Mouse (Mus musculus): Measurements from ENCODE around the gene Hoxa4.

DNA sequence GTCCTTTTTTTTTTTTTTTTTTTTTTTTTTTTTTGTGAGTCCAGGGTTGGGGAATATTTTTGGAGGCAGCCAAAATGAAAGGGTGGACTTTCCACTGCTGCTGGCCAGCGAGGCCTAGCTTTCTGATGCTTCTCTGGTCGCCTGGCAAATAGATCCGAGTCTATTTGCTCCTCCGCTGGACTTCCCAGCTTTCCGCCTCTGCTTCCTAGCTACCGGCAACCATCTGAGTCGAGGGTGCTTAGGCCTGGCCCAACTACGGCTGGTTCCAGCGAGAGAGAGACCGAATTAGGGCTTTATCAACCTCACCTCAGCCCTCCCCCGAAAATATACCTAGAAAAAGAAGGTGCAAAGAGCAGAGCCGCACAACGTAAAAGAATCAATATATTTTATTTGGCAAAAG is 31.2 kb upstream of the Hoxa4 start:
- no peak for TF ChIP-seq CTCF (IDR thresholded peaks at IDR 0.05; ENCODE audit: low read depth)
- no peak for TF ChIP-seq EP300 (IDR thresholded peaks at IDR 0.05; ENCODE audit: low read depth)
